Mouse (Mus musculus) E14TG2a.4 (cell line): Measurements from ENCODE around the gene Golga7b.

Source experiments
- H3K27me3 ChIP-seq: 2 replicates; pipeline ENCODE4 v1.6.1; 2014; ENCODE audit warnings: low read length, control low read depth; ENCODE audit not compliant: insufficient read depth
- H3K36me3 ChIP-seq: 2 replicates; pipeline ENCODE4 v1.6.1; 2014; ENCODE audit warnings: low read length, control low read depth; ENCODE audit not compliant: insufficient read depth
- H3K4me1 ChIP-seq: replicated peaks from 2 replicates; pipeline ENCODE4 v1.6.1; 2014; ENCODE audit warnings: low read depth, low read length, control low read depth
- H3K4me3 ChIP-seq: replicated peaks from 2 replicates; pipeline ENCODE4 v1.5.1; 2014; ENCODE audit warnings: mild to moderate bottlenecking, low read length
- H3K9me3 ChIP-seq: 2 replicates; pipeline ENCODE4 v1.6.1; 2014; ENCODE audit warnings: low read length, control low read depth
- CTCF ChIP-seq: conservative IDR thresholded peaks from 2 replicates; pipeline ENCODE4 v1.5.1; 2014; ENCODE audit warnings: low read length
- NANOG ChIP-seq: IDR thresholded peaks from 2 replicates; pipeline ENCODE4 v1.6.1; 2014; ENCODE audit warnings: borderline replicate concordance, low read length, mixed read lengths
- POU5F1 ChIP-seq: IDR thresholded peaks from 2 replicates; pipeline ENCODE4 v1.6.1; 2014; ENCODE audit warnings: low read length, borderline replicate concordance

Gene Golga7b

GRCm38 (mm10) chr19:42304506-42304905, 57.1 kb downstream of the Golga7b start:
- H3K27me3 ChIP-seq = peaks cover 9% of the 10 kb centered on the region
- H3K4me1 ChIP-seq = peaks cover 73% of the 10 kb centered on the region
- H3K36me3 ChIP-seq = peaks cover 5% of the 10 kb centered on the region; the same call in 1 of the 2 replicates
- TF ChIP-seq CTCF = no peak
- no peak for TF ChIP-seq NANOG
- TF ChIP-seq POU5F1 = no peak
- no peak overlapping the region for H3K4me3 ChIP-seq
- H3K9me3 ChIP-seq = no peaks in the 10 kb centered on the region

GRCm38 (mm10) chr19:42305746-42306145, 58.4 kb downstream of the Golga7b start:
- peaks cover 5% of the 10 kb centered on the region; the same call in 1 of the 2 replicates for H3K36me3 ChIP-seq
- H3K27me3 ChIP-seq = peaks cover 2% of the 10 kb centered on the region; the same call in 1 of the 2 replicates
- no peak overlapping the region for H3K4me3 ChIP-seq
- TF ChIP-seq POU5F1 (no peak), CTCF (no peak), NANOG (no peak)
- no peaks in the 10 kb centered on the region for H3K9me3 ChIP-seq
- peaks cover 63% of the 10 kb centered on the region for H3K4me1 ChIP-seq

GRCm38 (mm10) chr19:42306202-42306601, 58.8 kb downstream of the Golga7b start:
- TF ChIP-seq POU5F1 (no peak), NANOG (no peak), CTCF (no peak)
- H3K36me3 ChIP-seq = peaks cover 5% of the 10 kb centered on the region; the same call in 1 of the 2 replicates
- peaks cover 2% of the 10 kb centered on the region; the same call in 1 of the 2 replicates for H3K27me3 ChIP-seq
- 0 out of 2 replicates have a peak overlapping the region, but pooled peaks have one; percentile 10 for H3K4me3 ChIP-seq
- H3K9me3 ChIP-seq = no peaks in the 10 kb centered on the region
- peaks cover 62% of the 10 kb centered on the region for H3K4me1 ChIP-seq

GRCm38 (mm10) chr19:42307019-42307418, 59.6 kb downstream of the Golga7b start:
- Histone ChIP-seq H3K4me3 (peak overlapping the region; percentile 37), H3K36me3 (peaks cover 5% of the 10 kb centered on the region; the same call in 1 of the 2 replicates), H3K9me3 (no peaks in the 10 kb centered on the region), H3K4me1 (peaks cover 60% of the 10 kb centered on the region), H3K27me3 (peaks cover 2% of the 10 kb centered on the region; the same call in 1 of the 2 replicates)
- TF ChIP-seq POU5F1 (no peak), CTCF (no peak), NANOG (no peak)

- no peak overlapping the region for H3K4me3 ChIP-seq
- H3K4me1 ChIP-seq = peaks cover 58% of the 10 kb centered on the region
- peaks cover 4% of the 10 kb centered on the region; the same call in 1 of the 2 replicates for H3K27me3 ChIP-seq
- peaks cover 5% of the 10 kb centered on the region; the same call in 1 of the 2 replicates for H3K36me3 ChIP-seq
- TF ChIP-seq POU5F1 = no peak
- TF ChIP-seq CTCF = no peak
- TF ChIP-seq NANOG = no peak
- no peaks in the 10 kb centered on the region for H3K9me3 ChIP-seq
Observed at GRCm38 (mm10) chr19:42308931-42309330, 61.6 kb downstream of the Golga7b start.

- H3K4me3 ChIP-seq = no peak overlapping the region
- 0 out of 2 replicates have a peak, but pooled peaks cover 5% of the 10 kb centered on the region for H3K27me3 ChIP-seq
- H3K36me3 ChIP-seq = no peaks in the 10 kb centered on the region
- peaks cover 59% of the 10 kb centered on the region for H3K4me1 ChIP-seq
- TF ChIP-seq POU5F1 (no peak), NANOG (no peak), CTCF (no peak)
- H3K9me3 ChIP-seq = no peaks in the 10 kb centered on the region
Observed at GRCm38 (mm10) chr19:42311332-42311731, 64.0 kb downstream of the Golga7b start.

- TF ChIP-seq CTCF (no peak), NANOG (no peak), POU5F1 (no peak)
- peaks cover 59% of the 10 kb centered on the region for H3K4me1 ChIP-seq
- 0 out of 2 replicates have a peak, but pooled peaks cover 9% of the 10 kb centered on the region for H3K27me3 ChIP-seq
- H3K4me3 ChIP-seq = no peak overlapping the region
- no peaks in the 10 kb centered on the region for H3K9me3 ChIP-seq
- no peaks in the 10 kb centered on the region for H3K36me3 ChIP-seq
Observed at GRCm38 (mm10) chr19:42312191-42312590, 64.8 kb downstream of the Golga7b start.

- TF ChIP-seq CTCF (no peak), POU5F1 (no peak), NANOG (no peak)
- no peaks in the 10 kb centered on the region for H3K9me3 ChIP-seq
- peak overlapping the region; percentile 32; the same call in 1 of the 2 replicates for H3K4me3 ChIP-seq
- H3K27me3 ChIP-seq = peaks cover 22% of the 10 kb centered on the region
- no peaks in the 10 kb centered on the region for H3K36me3 ChIP-seq
- H3K4me1 ChIP-seq = peaks cover 81% of the 10 kb centered on the region
Observed at GRCm38 (mm10) chr19:42315070-42315679, 67.8 kb downstream of the Golga7b start.

- Histone ChIP-seq H3K27me3 (peaks cover 22% of the 10 kb centered on the region), H3K36me3 (no peaks in the 10 kb centered on the region), H3K4me3 (0 out of 2 replicates have a peak overlapping the region, but pooled peaks have one; percentile 55), H3K9me3 (no peaks in the 10 kb centered on the region), H3K4me1 (peaks cover 88% of the 10 kb centered on the region)
- TF ChIP-seq NANOG = no peak
- no peak for TF ChIP-seq POU5F1
- peak; percentile 87 for TF ChIP-seq CTCF
Observed at GRCm38 (mm10) chr19:42315914-42316313, 68.5 kb downstream of the Golga7b start.
